Mouse (Mus musculus): ENCODE measurements around the gene Tspan1. TPM values are rescaled to one million over a fixed set of nuclear protein-coding genes. Genes with fewer than 3 reads are reported as not detected.

The Tspan1 gene
- polyA plus RNA-seq, 1 experiment from 2014 or later: not detected

DNA sequence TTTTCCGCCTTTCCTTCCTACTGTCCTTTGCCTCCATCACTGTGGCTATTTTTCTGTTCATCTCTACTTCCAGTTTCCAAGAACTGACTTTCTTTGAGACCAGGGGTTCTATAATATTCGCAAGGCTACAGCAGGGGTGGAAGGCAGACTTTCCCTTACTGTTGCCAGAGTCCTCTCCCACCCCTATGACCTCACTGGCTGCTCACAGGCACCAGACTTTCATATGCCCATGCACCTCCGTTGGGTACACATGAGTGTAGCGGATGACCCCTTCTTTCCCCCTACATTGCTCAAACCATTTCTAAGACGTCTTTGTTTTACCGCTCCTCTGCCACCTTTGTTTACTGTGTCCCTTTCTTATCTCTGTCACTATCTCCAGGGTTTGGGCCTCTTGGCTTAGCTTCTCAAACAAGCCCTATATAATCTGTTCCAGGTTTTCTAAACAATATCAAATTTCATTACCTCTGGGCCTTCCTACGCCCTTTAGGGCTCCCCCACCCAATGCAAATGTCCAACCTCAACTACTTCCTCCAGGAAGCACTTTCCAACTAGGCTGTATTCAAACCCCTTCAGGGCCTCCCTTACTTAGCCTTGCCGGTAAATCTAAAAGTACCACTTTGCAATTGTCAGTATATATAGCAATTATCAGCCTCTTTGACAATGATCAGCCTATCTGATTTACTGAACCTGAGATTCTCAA is 1.5 kb downstream of the Tspan1 start:
- no peak overlapping the region for H3K4me3 ChIP-seq
- no peak overlapping the region for H3K27ac ChIP-seq (ENCODE audit: poor library complexity, severe bottlenecking)
- no peak overlapping the region for H3K4me2 ChIP-seq
- WGBS: 70% methylated on average over 8 of the region's 8 CpGs
- H3K27me3 ChIP-seq (replicated peaks): no peaks in the 10 kb centered on the region
- H3K4me1 ChIP-seq (replicated peaks): peaks cover 16% of the 10 kb centered on the region
- H3K9ac ChIP-seq: no peak overlapping the region
- ATAC-seq (ENCODE audit: insufficient number of reproducible peaks, low FRiP score): no peak
- no peaks in the 10 kb centered on the region for H3K9me3 ChIP-seq (replicated peaks)
- H3K36me3 ChIP-seq: peaks cover 6% of the 10 kb centered on the region; the same call in 1 of the 2 replicates

GRCm38 (mm10) chr4:116164759-116165554 is 2.4 kb downstream of the Tspan1 start:
- Histone ChIP-seq H3K27ac (ENCODE audit: poor library complexity, severe bottlenecking) (no peak overlapping the region), H3K4me2 (no peak overlapping the region), H3K9me3 (replicated peaks) (no peaks in the 10 kb centered on the region), H3K4me1 (replicated peaks) (peaks cover 25% of the 10 kb centered on the region), H3K9ac (no peak overlapping the region), H3K27me3 (replicated peaks) (no peaks in the 10 kb centered on the region), H3K36me3 (peaks cover 15% of the 10 kb centered on the region), H3K4me3 (no peak overlapping the region)
- WGBS: 81% methylated on average over 2 of the region's 2 CpGs
- no peak for ATAC-seq (ENCODE audit: insufficient number of reproducible peaks, low FRiP score)

GRCm38 (mm10) chr4:116162142-116162541 is 5.3 kb downstream of the Tspan1 start:
- no peak overlapping the region for H3K27ac ChIP-seq (ENCODE audit: poor library complexity, severe bottlenecking)
- no peak for ATAC-seq (ENCODE audit: insufficient number of reproducible peaks, low FRiP score)
- H3K4me3 ChIP-seq: no peak overlapping the region
- no peak overlapping the region for H3K9ac ChIP-seq
- H3K36me3 ChIP-seq: peaks cover 43% of the 10 kb centered on the region
- no peaks in the 10 kb centered on the region for H3K9me3 ChIP-seq (replicated peaks)
- H3K27me3 ChIP-seq (replicated peaks): no peaks in the 10 kb centered on the region
- WGBS: 66% methylated on average over 4 of the region's 4 CpGs
- peaks cover 23% of the 10 kb centered on the region for H3K4me1 ChIP-seq (replicated peaks)
- H3K4me2 ChIP-seq: no peak overlapping the region

DNA sequence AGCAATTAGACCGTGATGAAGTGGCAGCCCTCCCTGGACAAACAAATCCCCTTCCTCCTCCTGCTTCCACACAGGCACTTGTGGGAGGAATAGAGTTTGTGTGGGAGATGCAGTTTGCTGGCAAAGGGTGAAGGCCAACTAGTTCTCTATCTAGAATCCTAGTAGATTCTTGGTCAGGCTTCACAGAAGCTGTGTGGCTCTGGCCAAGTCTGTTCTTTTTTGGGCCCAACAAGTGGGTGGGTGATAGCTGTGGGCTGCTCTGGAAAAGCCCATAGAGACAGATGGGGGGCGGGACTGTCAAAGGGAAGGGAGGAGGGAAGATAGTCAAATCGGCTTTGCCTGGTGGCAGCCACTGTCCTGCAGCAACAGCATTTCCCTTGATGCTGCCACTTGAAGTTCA is 6.6 kb downstream of the Tspan1 start:
- WGBS: 42% methylated on average over 3 of the region's 3 CpGs
- Histone ChIP-seq H3K36me3 (peaks cover 56% of the 10 kb centered on the region), H3K4me3 (no peak overlapping the region), H3K27ac (ENCODE audit: poor library complexity, severe bottlenecking) (no peak overlapping the region; the same call in 1 of the 2 replicates), H3K9me3 (replicated peaks) (no peaks in the 10 kb centered on the region), H3K4me2 (no peak overlapping the region), H3K9ac (no peak overlapping the region), H3K27me3 (replicated peaks) (no peaks in the 10 kb centered on the region), H3K4me1 (replicated peaks) (peaks cover 23% of the 10 kb centered on the region)
- ATAC-seq (ENCODE audit: insufficient number of reproducible peaks, low FRiP score): no peak

DNA sequence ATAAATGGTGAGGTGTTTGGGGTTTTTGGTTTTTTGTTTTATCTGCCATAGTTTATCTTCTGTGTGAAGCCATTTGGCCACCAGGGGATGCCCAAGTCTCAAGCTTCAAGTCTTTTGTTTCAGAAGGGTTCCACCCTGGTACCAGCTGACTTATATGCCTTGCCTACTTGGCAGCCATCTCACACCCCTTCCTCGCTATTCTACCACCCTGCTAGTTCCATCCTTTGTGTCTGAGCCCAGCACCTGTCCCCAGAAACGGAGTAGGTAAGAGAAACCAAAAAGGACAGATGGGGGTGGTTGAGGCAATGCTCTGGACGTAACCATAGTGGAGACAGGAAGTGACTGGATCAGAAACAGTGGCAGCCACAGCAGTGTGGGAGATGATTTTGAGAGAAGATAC is 7.5 kb downstream of the Tspan1 start:
- Histone ChIP-seq H3K27me3 (replicated peaks) (no peaks in the 10 kb centered on the region), H3K9me3 (replicated peaks) (no peaks in the 10 kb centered on the region), H3K9ac (no peak overlapping the region), H3K4me3 (no peak overlapping the region), H3K27ac (ENCODE audit: poor library complexity, severe bottlenecking) (no peak overlapping the region), H3K4me2 (no peak overlapping the region), H3K36me3 (peaks cover 65% of the 10 kb centered on the region), H3K4me1 (replicated peaks) (peaks cover 22% of the 10 kb centered on the region)
- ATAC-seq (ENCODE audit: insufficient number of reproducible peaks, low FRiP score): no peak
- 74% methylated on average over 3 of the region's 3 CpGs for WGBS

DNA sequence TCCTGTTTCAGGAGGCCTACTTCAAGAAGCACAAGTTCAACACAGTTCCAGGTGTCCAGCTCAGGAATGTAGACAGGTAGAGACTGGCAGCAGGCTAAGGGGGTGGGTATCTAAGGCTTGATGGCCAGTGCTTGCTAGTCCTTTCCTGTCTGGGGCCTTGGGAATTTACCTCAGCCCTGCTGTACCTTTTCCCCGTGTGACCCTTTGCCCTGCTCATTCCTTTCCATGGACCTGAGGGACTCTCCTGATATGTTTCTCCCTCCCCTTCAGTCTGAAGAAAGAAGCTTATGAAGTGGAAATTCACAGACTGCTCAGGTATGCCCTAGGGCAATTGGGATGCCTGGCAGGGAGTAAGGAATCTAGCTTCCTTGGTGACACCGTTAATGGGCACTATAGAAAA is 9.5 kb downstream of the Tspan1 start:
- Histone ChIP-seq H3K27me3 (replicated peaks) (no peaks in the 10 kb centered on the region), H3K9ac (no peak overlapping the region), H3K36me3 (peaks cover 85% of the 10 kb centered on the region), H3K27ac (ENCODE audit: poor library complexity, severe bottlenecking) (no peak overlapping the region), H3K4me2 (no peak overlapping the region), H3K4me3 (no peak overlapping the region), H3K4me1 (replicated peaks) (peaks cover 18% of the 10 kb centered on the region), H3K9me3 (replicated peaks) (no peaks in the 10 kb centered on the region)
- no peak for ATAC-seq (ENCODE audit: insufficient number of reproducible peaks, low FRiP score)
- WGBS: 84% methylated on average over 2 of the region's 2 CpGs

- Histone ChIP-seq H3K4me2 (no peak overlapping the region), H3K27me3 (replicated peaks) (no peaks in the 10 kb centered on the region), H3K9ac (no peak overlapping the region), H3K27ac (ENCODE audit: poor library complexity, severe bottlenecking) (no peak overlapping the region), H3K4me1 (replicated peaks) (peaks cover 11% of the 10 kb centered on the region), H3K36me3 (peaks cover 61% of the 10 kb centered on the region), H3K4me3 (no peak overlapping the region), H3K9me3 (replicated peaks) (no peaks in the 10 kb centered on the region)
- 93% methylated on average over 15 of the region's 15 CpGs for WGBS
- no peak for ATAC-seq (ENCODE audit: insufficient number of reproducible peaks, low FRiP score)
Measured at GRCm38 (mm10) chr4:116152702-116153101, 14.7 kb downstream of the Tspan1 start.

DNA sequence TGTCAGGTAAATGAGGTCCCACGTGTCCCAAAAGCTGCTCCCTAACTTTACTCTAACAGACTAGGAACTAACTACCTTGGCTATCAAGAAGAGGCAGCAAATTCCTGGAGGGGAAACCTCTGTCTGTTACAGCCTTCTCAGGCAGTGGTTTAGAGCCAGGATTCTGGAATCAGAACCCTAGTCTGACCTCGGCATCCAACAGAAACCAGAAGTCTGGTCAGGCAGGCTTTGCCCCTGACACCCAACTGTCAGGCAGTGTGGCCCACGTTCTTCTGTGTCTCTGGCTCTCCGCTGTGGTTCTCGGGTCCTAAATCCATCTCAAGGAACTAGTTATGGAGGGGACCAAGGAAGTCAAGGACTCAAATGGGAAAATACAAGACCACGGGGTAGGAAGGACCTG is 16.2 kb downstream of the Tspan1 start, which contains the start of gene Lurap1:
Gene Lurap1, minus strand, starts transcription at position 101 of the 400 bp plus-strand sequence.
- peaks cover 47% of the 10 kb centered on the region for H3K36me3 ChIP-seq
- no peak for ATAC-seq (ENCODE audit: insufficient number of reproducible peaks, low FRiP score)
- WGBS: 69% methylated on average over 6 of the region's 6 CpGs
- H3K9me3 ChIP-seq (replicated peaks): 0 out of 2 replicates have a peak, but pooled peaks cover 4% of the 10 kb centered on the region
- no peaks in the 10 kb centered on the region for H3K27me3 ChIP-seq (replicated peaks)
- peak within 1 kb of the TSS; percentile 83 for H3K4me2 ChIP-seq
- peak within 1 kb of the TSS; percentile 88 for H3K4me3 ChIP-seq
- peak within 1 kb of the TSS; percentile 91 for H3K27ac ChIP-seq (ENCODE audit: poor library complexity, severe bottlenecking)
- H3K9ac ChIP-seq: peak within 1 kb of the TSS; percentile 95
- peaks cover 11% of the 10 kb centered on the region for H3K4me1 ChIP-seq (replicated peaks)

- no peak for ATAC-seq (ENCODE audit: insufficient number of reproducible peaks, low FRiP score)
- H3K27me3 ChIP-seq (replicated peaks): no peaks in the 10 kb centered on the region
- 14% methylated on average over 4 of the region's 4 CpGs for WGBS
Measured at GRCm38 (mm10) chr4:116150862-116151221, 16.6 kb downstream of the Tspan1 start.

GRCm38 (mm10) chr4:116150156-116150861 is 17.1 kb downstream of the Tspan1 start:
- 0 out of 2 replicates have a peak, but pooled peaks cover 4% of the 10 kb centered on the region for H3K9me3 ChIP-seq (replicated peaks)
- peak overlapping the region; percentile 88 for H3K4me3 ChIP-seq
- H3K36me3 ChIP-seq: peaks cover 37% of the 10 kb centered on the region
- H3K27me3 ChIP-seq (replicated peaks): no peaks in the 10 kb centered on the region
- peak; percentile 94 for ATAC-seq (ENCODE audit: insufficient number of reproducible peaks, low FRiP score)
- WGBS: 4% methylated on average over 70 of the region's 73 CpGs
- peak overlapping the region; percentile 91 for H3K27ac ChIP-seq (ENCODE audit: poor library complexity, severe bottlenecking)
- H3K9ac ChIP-seq: peak overlapping the region; percentile 95
- peaks cover 11% of the 10 kb centered on the region for H3K4me1 ChIP-seq (replicated peaks)
- H3K4me2 ChIP-seq: peak overlapping the region; percentile 83

More at GRCm38 (mm10) chr4:116150862-116151221, 16.6 kb downstream of the Tspan1 start:
- H3K9me3 ChIP-seq (replicated peaks): 0 out of 2 replicates have a peak, but pooled peaks cover 4% of the 10 kb centered on the region
- peak overlapping the region; percentile 91 for H3K27ac ChIP-seq (ENCODE audit: poor library complexity, severe bottlenecking)
- H3K4me2 ChIP-seq: peak overlapping the region; percentile 83
- H3K9ac ChIP-seq: peak overlapping the region; percentile 95
- peak overlapping the region; percentile 88 for H3K4me3 ChIP-seq
- H3K36me3 ChIP-seq: peaks cover 43% of the 10 kb centered on the region
- peaks cover 11% of the 10 kb centered on the region for H3K4me1 ChIP-seq (replicated peaks)

GRCm38 (mm10) chr4:116149812-116150155 is 17.6 kb downstream of the Tspan1 start:
- WGBS: 21% methylated on average over 6 of the region's 6 CpGs
- ATAC-seq (ENCODE audit: insufficient number of reproducible peaks, low FRiP score): 0 out of 2 replicates have a peak, but pooled peaks have one; percentile 12
- Histone ChIP-seq H3K36me3 (peaks cover 32% of the 10 kb centered on the region), H3K9ac (peak overlapping the region; percentile 95), H3K27me3 (replicated peaks) (no peaks in the 10 kb centered on the region), H3K9me3 (replicated peaks) (0 out of 2 replicates have a peak, but pooled peaks cover 4% of the 10 kb centered on the region), H3K4me3 (peak overlapping the region; percentile 88), H3K4me1 (replicated peaks) (peaks cover 13% of the 10 kb centered on the region), H3K4me2 (peak overlapping the region; percentile 83), H3K27ac (ENCODE audit: poor library complexity, severe bottlenecking) (peak overlapping the region; percentile 91)

All from heart, embryonic 12.5 days (tissue).